In genomic region chr1:62283624-62284023, GRCm38 (mm10) we compare ENCODE assay signal across 15 mouse cellular contexts.
"Had no signal": no experiment of that assay in that cellular context is flagged by ENCODE, and none has a peak within 500 bp of the region (broad histone marks: within the 10 kb centered on the region; RNA-seq: fewer than 3 reads in every experiment).

No protein-coding gene starts in this region.

- H3K9ac ChIP-seq: liver, embryonic 12.5 days; liver, embryonic 15.5 days; lung, embryonic 15.5 days; midbrain, embryonic 12.5 days had no signal

- DNase-seq: kidney, adult 2 months; kidney, postnatal 25 days; layer of hippocampus, postnatal 36 days; lung, adult 18-20 months; lung, postnatal 10 days; lung, postnatal 36 days; thymus, adult 18-20 months; thymus, postnatal 36 days had no signal

- H3K4me3 ChIP-seq: left cerebral cortex, adult 2 months; liver, embryonic 12.5 days; liver, embryonic 15.5 days; lung, embryonic 15.5 days; midbrain, embryonic 12.5 days had no signal

- H3K4me1 ChIP-seq: liver, embryonic 12.5 days; liver, embryonic 15.5 days; lung, embryonic 15.5 days; midbrain, embryonic 12.5 days had no signal

- H3K4me2 ChIP-seq: liver, embryonic 12.5 days; liver, embryonic 15.5 days; lung, embryonic 15.5 days; midbrain, embryonic 12.5 days had no signal

- H3K27ac ChIP-seq: kidney, postnatal 0 days; left cerebral cortex, adult 2 months; liver, embryonic 12.5 days; liver, embryonic 15.5 days; lung, embryonic 15.5 days; midbrain, embryonic 12.5 days had no signal

- H3K27me3 ChIP-seq: liver, embryonic 12.5 days; liver, embryonic 15.5 days; lung, embryonic 15.5 days; midbrain, embryonic 12.5 days had no signal

- H3K9me3 ChIP-seq: liver, embryonic 12.5 days; liver, embryonic 15.5 days; lung, embryonic 15.5 days; midbrain, embryonic 12.5 days had no signal

- H3K36me3 ChIP-seq: liver, embryonic 12.5 days; liver, embryonic 15.5 days; lung, embryonic 15.5 days; midbrain, embryonic 12.5 days had no signal

- ATAC-seq: liver, embryonic 12.5 days; midbrain, embryonic 16.5 days had no signal
